ENCODE assay signal across 8 mouse cellular contexts in genomic region chr9:78520780-78521601, GRCm38 (mm10). TPM values are rescaled to one million over a fixed set of nuclear protein-coding genes. Genes with fewer than 3 reads are reported as not detected.
A peak's percentile ranks its signal among the peaks of the same experiment; 100 is the strongest.
DNase-seq lines count a peak whose midpoint lies in the region; ATAC-seq and TF ChIP-seq lines count a peak whose summit lies in the region.

No protein-coding gene starts in this region.

- peak overlapping the region; percentile 61; the same call in 1 of the 2 replicates for H3K4me3 ChIP-seq in G1E (ENCODE audit: low read depth, low read length)
- H3K4me3 ChIP-seq in erythroblast, embryonic 14.5 days (replicated peaks), result peak overlapping the region; percentile 59
- peak overlapping the region; percentile 54 for H3K4me3 ChIP-seq in layer of hippocampus, adult 2 months
- H3K4me3 ChIP-seq in lung, embryonic 15.5 days, result peak overlapping the region; percentile 48
- H3K4me3 ChIP-seq in neural tube, embryonic 14.5 days (ENCODE audit: low read depth, low read length), result peak overlapping the region; percentile 40

- no peak for DNase-seq in G1E (ENCODE audit: low spot score)
- peak; percentile 68 to 77 for DNase-seq in adrenal gland, postnatal 36 days
- no peak for DNase-seq in layer of hippocampus, adult 2 months (ENCODE audit: low spot score in 2 of 2)
- no peak for DNase-seq in yolk sac, embryonic 10.5 days (ENCODE audit: low spot score)

- H3K36me3 ChIP-seq in G1E (replicated peaks), result no peaks in the 10 kb centered on the region
- H3K36me3 ChIP-seq in erythroblast, embryonic 14.5 days (ENCODE audit: control insufficient read depth), result no peaks in the 10 kb centered on the region
- no peaks in the 10 kb centered on the region for H3K36me3 ChIP-seq in lung, embryonic 15.5 days
- no peaks in the 10 kb centered on the region for H3K36me3 ChIP-seq in neural tube, embryonic 14.5 days (ENCODE audit: control insufficient read depth, insufficient read depth, low read length)

- TF ChIP-seq CTCF in G1E (IDR thresholded peaks at IDR 0.05; ENCODE audit: low read depth, low read length), result no peak
- TF ChIP-seq CTCF in layer of hippocampus, adult 2 months (conservative IDR thresholded peaks at IDR 0.05), result no peak

- peaks cover 31% of the 10 kb centered on the region for H3K27me3 ChIP-seq in G1E (ENCODE audit: insufficient read depth, low read length)
- peaks cover 25% of the 10 kb centered on the region for H3K27me3 ChIP-seq in erythroblast, embryonic 14.5 days (ENCODE audit: control insufficient read depth)
- no peaks in the 10 kb centered on the region for H3K27me3 ChIP-seq in lung, embryonic 15.5 days
- no peaks in the 10 kb centered on the region for H3K27me3 ChIP-seq in neural tube, embryonic 14.5 days (ENCODE audit: control insufficient read depth, insufficient read depth, low read length)

- peak overlapping the region; percentile 91 for H3K4me2 ChIP-seq in lung, embryonic 15.5 days
- H3K4me2 ChIP-seq in neural tube, embryonic 14.5 days (ENCODE audit: low read depth, low read length), result peak overlapping the region; percentile 93

- ATAC-seq in G1E (ENCODE audit: extremely low read depth, insufficient number of reproducible peaks, low FRiP score, poor library complexity, severe bottlenecking), result no peak
- peak; percentile 57 to 61 for ATAC-seq in hematopoietic stem cell, adult 5-6 weeks (replicated peaks in 1 of 2; ENCODE audit: insufficient read depth in 1 of 2, low FRiP score in 2 of 2, low TSS enrichment in 1 of 2, low read depth in 1 of 2, poor library complexity in 2 of 2, severe bottlenecking in 2 of 2)
- ATAC-seq in lung, embryonic 15.5 days (ENCODE audit: borderline replicate concordance, extremely low read depth, low FRiP score, low TSS enrichment), result peak; percentile 52; the same call in 1 of the 2 replicates
- peak; percentile 75 for ATAC-seq in neural tube, embryonic 14.5 days (ENCODE audit: low read depth)

- H3K4me1 ChIP-seq in G1E (ENCODE audit: insufficient read depth, low read depth, low read length), result peaks cover 36% of the 10 kb centered on the region
- H3K4me1 ChIP-seq in erythroblast, embryonic 14.5 days (ENCODE audit: control insufficient read depth), result peaks cover 37% of the 10 kb centered on the region
- H3K4me1 ChIP-seq in lung, embryonic 15.5 days, result peaks cover 23% of the 10 kb centered on the region
- H3K4me1 ChIP-seq in neural tube, embryonic 14.5 days (ENCODE audit: control insufficient read depth, insufficient read depth, low read length), result peaks cover 9% of the 10 kb centered on the region

- 1% methylated on average over 40 of the region's 40 CpGs for WGBS in lung, embryonic 15.5 days
- 2% methylated on average over 40 of the region's 40 CpGs for WGBS in neural tube, embryonic 14.5 days

- H3K27ac ChIP-seq in layer of hippocampus, adult 2 months, result no peak overlapping the region
- peak overlapping the region; percentile 86 for H3K27ac ChIP-seq in lung, embryonic 15.5 days
- peak overlapping the region; percentile 71 for H3K27ac ChIP-seq in neural tube, embryonic 14.5 days (ENCODE audit: low read depth, low read length)

- H3K9ac ChIP-seq in lung, embryonic 15.5 days, result peak overlapping the region; percentile 47
- H3K9ac ChIP-seq in neural tube, embryonic 14.5 days (replicated peaks; ENCODE audit: low read depth, low read length), result peak overlapping the region; percentile 72

- no peaks in the 10 kb centered on the region for H3K9me3 ChIP-seq in G1E (replicated peaks)
- no peaks in the 10 kb centered on the region for H3K9me3 ChIP-seq in erythroblast, embryonic 14.5 days (ENCODE audit: control insufficient read depth, low read length)
- H3K9me3 ChIP-seq in lung, embryonic 15.5 days, result no peaks in the 10 kb centered on the region
- no peaks in the 10 kb centered on the region for H3K9me3 ChIP-seq in neural tube, embryonic 14.5 days (ENCODE audit: control insufficient read depth, low read length)

RNA-seq across cellular contexts. Expression of gene Eef1a1, which starts 32.0 kb away (rescaled TPM):
- total RNA-seq in G1E (2014; fragmentation: Nextera tagmentation) (20,210 and 21,324 TPM in 2 replicates), G1E (2017) (8,565 and 9,264 TPM in 2 replicates)
- polyA plus RNA-seq in G1E (2012), result 1,062 and 1,118 TPM in 2 replicates
- total RNA-seq in adrenal gland, postnatal 36 days (2021), result 1,000 to 10,000 TPM; 6,718 to 6,967 TPM
- polyA plus RNA-seq in erythroblast, embryonic 14.5 days (2012), result 47.9 and 54.8 TPM in 2 replicates
- 13,616 and 15,037 TPM in 2 replicates for total RNA-seq in hematopoietic stem cell, adult 5-6 weeks (2017)
- 1,000 to 10,000 TPM; 3,119 to 3,317 TPM for total RNA-seq in layer of hippocampus, adult 2 months (2021)
- polyA plus RNA-seq in lung, embryonic 15.5 days (2015; fragmentation: Nextera tagmentation; extraction: Ambion mirVana), result 4,575 and 4,632 TPM in 2 replicates
- 3,427 and 3,855 TPM in 2 replicates for polyA plus RNA-seq in neural tube, embryonic 14.5 days (2014; fragmentation: Nextera tagmentation; extraction: Ambion mirVana)

Comparison
In these comparisons a context has a peak if more than half of its experiments do, and no peak if none do; other contexts are left out.
1. DNase-seq: peak in adrenal gland, postnatal 36 days (2 of 2); none in G1E (single experiment), layer of hippocampus, adult 2 months (0 of 2) and yolk sac, embryonic 10.5 days (single experiment).
2. Peak in every context shown above with its lines, with median percentiles within 50 percentile points of each other: H3K4me3 ChIP-seq.